Mouse (Mus musculus) C2C12 (cell line): ENCODE results near the gene Adgb.

ENCODE experiments used
- CEBPB ChIP-seq: IDR thresholded peaks from one replicate; pipeline ENCODE4 v1.6.1; 2011; ENCODE audit warnings: low read depth, mild to moderate bottlenecking, control low read depth, moderate library complexity
- CTCF ChIP-seq: IDR thresholded peaks from one replicate; pipeline ENCODE4 v1.5.1; 2011; ENCODE audit not compliant: control insufficient read depth, insufficient read depth, insufficient read length
- FOSL1 ChIP-seq: IDR thresholded peaks from one replicate; pipeline ENCODE4 v1.8.0; 2011; ENCODE audit warnings: mild to moderate bottlenecking, low read length; ENCODE audit not compliant: poor library complexity, insufficient read depth, severe bottlenecking
- MAX ChIP-seq: IDR thresholded peaks from one replicate; pipeline ENCODE4 v1.6.1; 2011; ENCODE audit warnings: mild to moderate bottlenecking, control low read depth
- MYOD1 ChIP-seq: IDR thresholded peaks from one replicate; pipeline ENCODE4 v1.6.1; 2011; ENCODE audit warnings: low read depth; ENCODE audit not compliant: control insufficient read depth, insufficient read length
- MYOG ChIP-seq: IDR thresholded peaks from one replicate; pipeline ENCODE4 v1.6.1; 2011; ENCODE audit not compliant: control insufficient read depth, insufficient read length; ENCODE audit errors: extremely low read depth
- USF1 ChIP-seq: IDR thresholded peaks from one replicate; pipeline ENCODE4 v1.6.1; 2011; ENCODE audit warnings: low read depth, mild to moderate bottlenecking, control low read depth, moderate library complexity

DNA sequence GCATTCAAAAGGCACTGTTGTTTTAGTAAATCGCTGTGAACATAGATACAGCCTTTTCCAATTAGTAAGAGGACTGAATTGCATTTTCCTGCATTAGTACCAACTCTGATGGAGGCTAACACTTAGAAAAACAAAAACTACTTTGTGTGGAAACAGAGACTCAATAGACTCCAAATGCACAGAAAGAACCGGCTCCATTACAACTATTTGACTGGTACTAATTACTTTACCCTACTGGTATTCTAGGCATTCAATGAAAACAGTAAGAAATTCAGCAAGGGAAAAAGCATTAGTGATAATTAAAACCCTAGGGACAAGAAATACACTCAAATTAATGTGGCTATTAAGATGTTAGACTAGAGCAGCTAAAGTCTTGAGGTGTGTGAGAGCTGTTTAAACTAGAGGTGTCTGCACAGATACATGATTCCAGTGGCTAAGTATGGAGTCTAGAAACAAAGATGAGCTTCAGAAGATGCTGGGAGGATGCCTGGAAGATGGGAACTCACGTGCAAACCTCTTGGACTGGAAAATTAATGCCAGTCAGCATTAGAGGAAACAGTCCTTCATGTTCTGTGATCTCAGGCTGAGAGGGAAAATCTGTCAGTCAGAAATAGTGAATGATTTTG is 27.2 kb downstream of the Adgb start:
- TF ChIP-seq CTCF (no peak), USF1 (no peak), MAX (no peak), CEBPB (no peak), MYOG (no peak), MYOD1 (no peak), FOSL1 (no peak)
